In genomic region chr13:73499893-73500604, GRCm38 (mm10) we compare ENCODE assay signal across 10 mouse cellular contexts. TPM values are rescaled to one million over a fixed set of nuclear protein-coding genes. Genes with fewer than 3 reads are reported as not detected.
DNase-seq lines count a peak whose midpoint lies in the region; ATAC-seq and TF ChIP-seq lines count a peak whose summit lies in the region.
"Had no signal": no experiment of that assay in that cellular context is flagged by ENCODE, and none has a peak within 500 bp of the region (broad histone marks: within the 10 kb centered on the region; RNA-seq: fewer than 3 reads in every experiment).

No protein-coding gene starts in this region.

- no peaks in the 10 kb centered on the region for H3K27me3 ChIP-seq in kidney, adult 2 months (replicated peaks; ENCODE audit: control insufficient read depth, insufficient read depth, low read length)
- no peaks in the 10 kb centered on the region for H3K27me3 ChIP-seq in kidney, embryonic 16.5 days (ENCODE audit: insufficient read depth, low read length)
- no peaks in the 10 kb centered on the region for H3K27me3 ChIP-seq in intestine, embryonic 16.5 days (replicated peaks; ENCODE audit: control insufficient read depth, insufficient read depth, low read length)
- no peaks in the 10 kb centered on the region for H3K27me3 ChIP-seq in embryonic facial prominence, embryonic 10.5 days (replicated peaks; ENCODE audit: low read depth, poor library complexity, severe bottlenecking)

- no peak overlapping the region for H3K9ac ChIP-seq in kidney, embryonic 16.5 days (replicated peaks; ENCODE audit: low read length)
- H3K9ac ChIP-seq in intestine, embryonic 16.5 days (ENCODE audit: low read depth, low read length) = no peak overlapping the region

- peak; percentile 13 for DNase-seq in adrenal gland, adult 2 months
- DNase-seq in adrenal gland, postnatal 25 days = no peak
- peak; percentile 51 for DNase-seq in kidney, adult 2 months
- DNase-seq in lung, postnatal 36 days = peak; percentile 59
- DNase-seq in embryonic facial prominence, embryonic 10.5 days (ENCODE audit: low spot score) = no peak
- DNase-seq in B cell, adult 2 months = no peak

- no peak for TF ChIP-seq CTCF in kidney, adult 2 months (conservative IDR thresholded peaks at IDR 0.05; ENCODE audit: insufficient read depth, insufficient read length, low read depth, low read length)

- no peak for ATAC-seq in kidney, embryonic 16.5 days (ENCODE audit: low FRiP score, low TSS enrichment)
- ATAC-seq in intestine, embryonic 16.5 days = peak; percentile 62

- H3K4me1 ChIP-seq in kidney, adult 2 months (ENCODE audit: control insufficient read depth, insufficient read depth, low read length) = no peaks in the 10 kb centered on the region
- H3K4me1 ChIP-seq in kidney, embryonic 16.5 days (ENCODE audit: insufficient read depth, low read length) = no peaks in the 10 kb centered on the region
- H3K4me1 ChIP-seq in intestine, embryonic 16.5 days (ENCODE audit: control insufficient read depth, insufficient read depth, low read length) = no peaks in the 10 kb centered on the region
- H3K4me1 ChIP-seq in embryonic facial prominence, embryonic 10.5 days = no peaks in the 10 kb centered on the region

- no peak for TF ChIP-seq POLR2A in kidney, adult 2 months (IDR thresholded peaks at IDR 0.05; ENCODE audit: low read depth, low read length)

- H3K4me3 ChIP-seq in kidney, adult 2 months (ENCODE audit: insufficient read depth, low read depth, low read length) = no peak overlapping the region
- H3K4me3 ChIP-seq in kidney, embryonic 16.5 days (ENCODE audit: low read length) = no peak overlapping the region
- H3K4me3 ChIP-seq in intestine, embryonic 16.5 days (ENCODE audit: low read length) = no peak overlapping the region
- H3K4me3 ChIP-seq in embryonic facial prominence, embryonic 10.5 days = no peak overlapping the region

- H3K36me3 ChIP-seq in kidney, adult 2 months (ENCODE audit: control insufficient read depth, insufficient read depth, low read length) = no peaks in the 10 kb centered on the region
- H3K36me3 ChIP-seq in kidney, embryonic 16.5 days (ENCODE audit: insufficient read depth, low read length) = peaks cover 51% of the 10 kb centered on the region
- H3K36me3 ChIP-seq in intestine, embryonic 16.5 days (ENCODE audit: control insufficient read depth, insufficient read depth, low read length) = no peaks in the 10 kb centered on the region; the same call in 1 of the 2 replicates
- peaks cover 88% of the 10 kb centered on the region for H3K36me3 ChIP-seq in embryonic facial prominence, embryonic 10.5 days (replicated peaks)

- no peaks in the 10 kb centered on the region for H3K9me3 ChIP-seq in kidney, embryonic 16.5 days (ENCODE audit: low read length)
- no peaks in the 10 kb centered on the region for H3K9me3 ChIP-seq in intestine, embryonic 16.5 days (ENCODE audit: control insufficient read depth, low read length)
- no peaks in the 10 kb centered on the region for H3K9me3 ChIP-seq in embryonic facial prominence, embryonic 10.5 days

- H3K27ac ChIP-seq in kidney, adult 2 months (ENCODE audit: insufficient read depth, low read depth, low read length) = peak overlapping the region; percentile 29; the same call in 1 of the 2 replicates
- no peak overlapping the region for H3K27ac ChIP-seq in kidney, embryonic 16.5 days (ENCODE audit: low read length)
- no peak overlapping the region for H3K27ac ChIP-seq in intestine, embryonic 16.5 days (ENCODE audit: low read length)
- no peak overlapping the region for H3K27ac ChIP-seq in embryonic facial prominence, embryonic 10.5 days (replicated peaks)

- 73% methylated on average over 6 of the region's 6 CpGs for WGBS in kidney, adult 2 months
- 72% methylated on average over 6 of the region's 6 CpGs for WGBS in kidney, embryonic 16.5 days
- WGBS in intestine, embryonic 16.5 days = 69% methylated on average over 6 of the region's 6 CpGs
- 77% methylated on average over 6 of the region's 6 CpGs for WGBS in embryonic facial prominence, embryonic 10.5 days

- H3K4me2 ChIP-seq in kidney, embryonic 16.5 days (replicated peaks; ENCODE audit: low read depth, low read length) = no peak overlapping the region
- no peak overlapping the region for H3K4me2 ChIP-seq in intestine, embryonic 16.5 days (ENCODE audit: low read depth, low read length)

RNA-seq across cellular contexts. Expression of gene Lpcat1, which starts 33.1 kb away (rescaled TPM):
- 10 to 100 TPM; 11.8 to 17.3 TPM for total RNA-seq in adrenal gland, adult 2 months (2021)
- 20.3 and 23.4 TPM in 2 replicates for polyA plus RNA-seq in adrenal gland, adult 2 months (2012; rRNA removed)
- 12.7 and 20.9 TPM in 2 replicates for total RNA-seq in adrenal gland, postnatal 25 days (2021)
- 14.2 and 16.0 TPM in 2 replicates for polyA plus RNA-seq in kidney, adult 2 months (2012; rRNA removed)
- 31.1 and 35.1 TPM in 2 replicates for polyA plus RNA-seq in kidney, embryonic 16.5 days (2015; fragmentation: Nextera tagmentation; extraction: Ambion mirVana)
- polyA plus RNA-seq in intestine, embryonic 16.5 days (2015; fragmentation: Nextera tagmentation; extraction: Ambion mirVana) = 13.2 and 15.5 TPM in 2 replicates
- polyA plus RNA-seq in embryonic facial prominence, embryonic 10.5 days (2016; fragmentation: Nextera tagmentation; extraction: Ambion mirVana) = 59.4 and 60.5 TPM in 2 replicates

RNA-seq across cellular contexts. Expression of gene Slc6a3, which starts 36.5 kb away (rescaled TPM):
- under 1 TPM in 1 of 2 experiments, not detected in 1; 0.09 TPM for total RNA-seq in adrenal gland, adult 2 months (2021)
- 0.13 TPM in 1 of 2 replicates, not detected in the other for polyA plus RNA-seq in adrenal gland, adult 2 months (2012; rRNA removed)
- total RNA-seq in adrenal gland, postnatal 25 days (2021) = 0.12 TPM in 1 of 2 replicates, not detected in the other
- 0.05 and 0.06 TPM in 2 replicates for polyA plus RNA-seq in kidney, adult 2 months (2012; rRNA removed)
- 0.08 and 0.14 TPM in 2 replicates for polyA plus RNA-seq in kidney, embryonic 16.5 days (2015; fragmentation: Nextera tagmentation; extraction: Ambion mirVana)
- 1.1 and 2.4 TPM in 2 replicates for polyA plus RNA-seq in intestine, embryonic 16.5 days (2015; fragmentation: Nextera tagmentation; extraction: Ambion mirVana)
- 0.20 TPM in 1 of 2 replicates, not detected in the other for polyA plus RNA-seq in embryonic facial prominence, embryonic 10.5 days (2016; fragmentation: Nextera tagmentation; extraction: Ambion mirVana)
- total RNA-seq: hematopoietic stem cell, adult 5-6 weeks had no signal
- polyA plus RNA-seq: neural tube, embryonic 11.5 days had no signal

Comparison
In these comparisons a context has a peak if more than half of its experiments do, and no peak if none do; other contexts are left out.
1. DNase-seq: peak in adrenal gland, adult 2 months (single experiment), kidney, adult 2 months (single experiment) and lung, postnatal 36 days (single experiment); none in adrenal gland, postnatal 25 days (single experiment), embryonic facial prominence, embryonic 10.5 days (single experiment) and B cell, adult 2 months (0 of 2).